Mouse (Mus musculus) CD4-positive, CD25-positive, alpha-beta regulatory T cell, adult 2 months (primary cell): Measurements from ENCODE around the gene Spg11.

Source experiments
- DNase-seq: peaks from one replicate; pipeline ENCODE4 v3.0.0-alpha.2; 2012; ENCODE audit warnings: low read depth, low spot score

Spg11 gene

GRCm38 (mm10) chr2:122117961-122118958 is at the start of gene Spg11:
Gene Spg11 (minus strand): TSS chr2:122118386.
- DNase-seq, result peak; percentile 99

GRCm38 (mm10) chr2:122164293-122164692 is 46.1 kb upstream of the Spg11 start:
- DNase-seq, result peak; percentile 77

- peak; percentile 42 for DNase-seq
These were observed 45.4 kb upstream of the Spg11 start for GRCm38 (mm10) chr2:122163430-122164195.

- DNase-seq, result no peak
These were observed 44.3 kb upstream of the Spg11 start for GRCm38 (mm10) chr2:122162529-122162928.

DNA sequence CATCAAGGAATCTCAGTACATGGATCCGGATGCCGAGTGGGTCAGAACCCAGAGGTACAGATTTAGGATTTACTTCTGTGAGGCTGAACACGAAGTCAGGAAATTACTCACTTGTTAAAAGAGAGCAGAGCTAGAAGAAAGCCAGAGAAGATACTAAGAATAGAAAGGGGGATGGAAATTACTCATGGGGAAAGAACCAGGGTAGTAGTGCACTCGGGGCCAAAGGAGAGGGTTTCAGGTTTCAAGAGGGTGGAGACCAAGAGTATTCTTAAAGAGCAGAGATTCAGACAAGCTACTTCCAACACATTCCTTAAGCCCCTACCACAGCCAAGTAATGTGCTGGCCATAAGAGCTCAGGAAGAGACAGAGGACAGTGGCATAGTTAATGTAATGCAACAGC is 43.4 kb upstream of the Spg11 start:
- DNase-seq, result peak; percentile 33

DNA sequence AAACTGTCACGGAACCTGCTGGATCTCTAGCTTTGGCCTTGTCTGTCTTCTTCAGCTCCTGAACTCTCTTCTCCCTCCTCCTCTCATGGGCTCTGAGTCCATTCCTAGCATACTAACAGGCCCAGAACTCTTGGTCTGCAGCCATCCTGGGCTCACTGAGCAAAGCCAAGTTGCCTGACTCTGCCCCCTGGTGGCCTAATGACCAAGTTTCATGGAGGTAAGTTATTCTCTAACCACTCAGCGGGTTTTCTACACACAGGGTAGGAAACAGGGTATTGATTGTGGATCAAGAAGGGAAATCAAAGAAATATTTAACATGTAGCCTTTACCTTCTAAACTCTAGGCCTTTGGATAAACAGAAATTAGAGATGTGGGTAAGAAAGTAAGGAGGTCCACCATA is 42.5 kb upstream of the Spg11 start, which contains the start of gene Trim69:
Gene Trim69 (plus strand): TSS at position 21 of the 400 bp plus-strand sequence.
- peak; percentile 89 for DNase-seq

GRCm38 (mm10) chr2:122159667-122160066 is 41.5 kb upstream of the Spg11 start:
- DNase-seq, result no peak

DNA sequence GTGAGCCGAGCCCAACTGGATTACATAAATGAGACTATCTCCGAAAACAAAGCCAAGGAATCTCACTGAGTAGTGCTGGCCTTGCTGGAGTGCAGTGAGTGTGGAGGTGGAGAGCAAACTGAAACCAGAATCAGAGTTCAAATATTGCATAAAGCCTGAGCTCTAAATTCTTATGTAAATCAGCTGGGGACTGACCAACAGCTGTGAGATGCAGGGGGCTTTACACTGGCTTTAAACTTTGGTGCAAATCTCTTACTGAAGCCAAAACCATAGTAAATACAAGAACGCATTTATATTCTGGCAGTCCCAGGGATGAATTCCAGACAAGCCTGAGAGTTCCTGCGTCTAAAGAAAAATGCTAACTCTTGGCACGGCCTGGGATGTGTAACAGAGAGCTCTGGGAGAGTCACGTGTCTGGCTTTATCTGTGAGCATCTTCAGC is 40.2 kb upstream of the Spg11 start:
- DNase-seq, result no peak

GRCm38 (mm10) chr2:122157561-122157960 is 39.4 kb upstream of the Spg11 start:
- DNase-seq, result no peak

- DNase-seq, result peak; percentile 23
These were observed 38.0 kb upstream of the Spg11 start for GRCm38 (mm10) chr2:122156051-122156700.

- no peak for DNase-seq
These were observed 37.1 kb upstream of the Spg11 start for GRCm38 (mm10) chr2:122155292-122155691.

DNA sequence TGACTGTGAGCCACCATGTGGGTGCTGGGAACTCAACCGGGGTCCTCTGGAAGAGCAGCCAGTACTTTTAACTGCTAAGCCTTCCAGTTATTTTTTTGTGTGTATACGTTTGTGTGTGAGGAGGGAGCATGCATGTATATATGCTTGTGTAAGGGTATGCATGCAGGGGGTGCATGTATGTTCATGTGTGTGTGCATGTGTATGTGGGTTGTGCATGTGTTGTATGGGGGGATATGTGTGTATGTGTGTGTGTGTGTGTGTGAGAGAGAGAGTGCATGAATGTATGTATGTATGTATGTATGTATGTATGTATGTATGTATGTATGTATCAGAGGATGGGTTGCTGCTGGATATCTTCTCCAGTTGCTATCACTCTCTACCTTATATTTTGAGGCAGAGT is 36.3 kb upstream of the Spg11 start:
- DNase-seq, result no peak

GRCm38 (mm10) chr2:122153681-122154365 is 35.6 kb upstream of the Spg11 start:
- DNase-seq, result no peak

DNA sequence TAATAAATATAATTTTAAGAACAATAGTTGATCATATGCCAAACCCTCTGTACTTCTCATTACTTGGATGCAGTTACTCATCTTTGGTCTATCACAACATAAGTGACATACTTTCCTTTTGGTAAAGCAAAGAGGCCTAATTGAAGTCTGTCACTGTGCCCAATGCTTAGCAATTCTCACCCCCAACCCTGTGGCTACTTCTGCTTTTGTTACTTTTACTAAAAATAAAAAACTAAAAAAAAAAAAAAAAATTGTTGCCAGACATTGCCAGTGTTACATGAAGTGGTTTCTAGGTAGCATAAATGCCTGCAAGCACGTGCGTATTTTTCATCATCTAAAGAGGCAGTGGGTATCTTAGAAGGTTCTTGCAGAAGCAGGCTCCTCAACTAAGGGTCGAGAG is 34.7 kb upstream of the Spg11 start:
- DNase-seq, result no peak

DNA sequence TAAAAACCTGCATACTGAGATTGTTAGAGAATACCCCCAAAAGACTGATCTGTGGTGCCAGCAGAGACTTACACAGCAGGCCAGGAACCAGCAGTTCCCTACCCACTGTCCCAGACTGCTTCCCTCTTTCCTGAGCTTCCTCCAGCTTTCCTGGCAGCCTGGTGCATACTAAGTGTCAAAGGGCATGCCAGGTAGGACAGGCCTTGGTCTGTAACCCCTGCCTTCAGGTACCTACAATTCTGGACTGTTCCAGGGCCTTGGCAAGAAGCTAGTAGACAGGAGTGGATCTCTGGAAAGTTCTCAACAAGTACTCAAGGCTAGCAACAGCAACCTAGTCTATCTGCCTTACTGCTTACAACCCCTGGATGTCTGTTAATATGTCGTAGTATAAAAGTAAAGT is 33.0 kb upstream of the Spg11 start:
- no peak for DNase-seq

DNA sequence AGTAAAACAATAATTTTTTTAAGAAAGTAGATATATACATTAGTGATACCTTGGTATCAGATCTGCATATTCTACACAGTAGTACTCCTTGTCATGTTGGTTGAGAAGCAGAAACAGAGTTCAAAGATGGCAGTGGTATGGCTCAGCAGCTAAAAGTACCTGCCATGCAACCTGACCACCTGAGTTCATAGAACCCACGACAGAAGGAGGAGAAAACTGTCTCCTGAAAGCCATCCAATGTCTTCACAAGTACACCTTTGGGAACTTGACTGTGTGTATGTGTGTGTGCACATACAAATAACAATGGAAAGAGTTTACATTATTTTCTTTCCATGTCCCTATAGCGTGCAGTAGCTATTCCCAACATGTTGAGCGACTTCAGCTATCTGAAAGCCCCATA is 31.5 kb upstream of the Spg11 start:
- DNase-seq, result peak; percentile 41

- DNase-seq, result peak; percentile 55
These were observed 31.1 kb upstream of the Spg11 start for GRCm38 (mm10) chr2:122149316-122149715.

DNA sequence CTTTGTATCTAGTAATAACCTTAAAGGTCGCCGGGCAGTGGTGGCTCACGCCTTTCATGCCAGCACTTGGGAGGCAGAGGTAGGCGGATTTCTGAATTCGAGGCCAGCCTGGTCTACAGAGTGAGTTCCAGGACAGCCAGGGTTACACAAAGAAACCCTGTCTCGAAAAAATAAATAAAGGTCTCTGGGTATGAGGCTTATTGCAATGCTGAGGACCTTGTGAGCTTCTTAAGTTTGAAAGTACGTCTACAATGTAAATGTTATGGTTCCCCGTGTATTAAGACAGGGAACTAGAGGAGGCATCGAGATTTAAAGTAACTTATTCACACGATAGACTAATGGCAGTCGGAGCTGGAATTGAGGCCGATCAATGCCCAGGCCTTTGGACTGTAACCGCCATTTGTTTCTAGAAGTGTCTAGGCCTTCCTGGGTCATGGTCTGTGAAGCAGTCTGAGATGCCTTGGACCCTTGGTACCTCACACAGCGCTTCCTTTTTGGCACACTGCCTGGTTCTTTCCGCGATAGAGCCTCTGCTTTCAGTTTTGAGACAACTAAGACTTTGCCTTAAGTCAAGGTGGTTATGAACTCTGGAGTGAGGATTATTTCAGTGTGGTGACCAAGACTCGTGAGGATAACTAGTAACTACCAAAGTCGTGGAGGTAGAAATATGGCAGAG is 30.2 kb upstream of the Spg11 start:
- DNase-seq, result peak; percentile 89

GRCm38 (mm10) chr2:122147508-122148241 is 29.5 kb upstream of the Spg11 start, which contains the start of gene B2m:
Gene B2m (plus strand): TSS chr2:122147686.
- DNase-seq, result peak; percentile 98

GRCm38 (mm10) chr2:122146687-122147086 is 28.5 kb upstream of the Spg11 start:
- peak; percentile 39 for DNase-seq
